Mouse (Mus musculus) R1 (cell line): ENCODE data around the gene Dpp6.

ENCODE experiments used
- DNase-seq: peaks from one replicate; pipeline ENCODE4 v3.0.0-alpha.2; 2018; ENCODE audit warnings: low read depth, low spot score

Dpp6 gene

DNA sequence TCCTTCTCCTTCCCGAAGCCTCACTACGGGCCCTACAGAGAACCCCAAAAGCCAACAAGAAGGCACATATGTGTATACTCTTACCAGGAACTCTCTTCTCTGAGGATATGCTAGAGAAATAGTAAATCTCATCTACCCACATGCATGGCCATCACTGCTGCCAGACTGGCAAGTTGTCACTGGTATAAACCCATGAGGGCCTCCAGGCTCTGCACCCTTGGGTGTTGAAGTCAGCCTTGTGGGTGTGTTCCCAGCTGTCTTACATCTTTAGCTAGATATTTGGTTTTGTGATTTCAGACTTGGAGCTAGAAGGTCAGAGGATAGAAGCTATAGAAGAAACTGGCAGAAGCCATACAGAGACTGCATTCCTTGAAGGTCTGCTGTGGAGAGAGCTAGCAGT, 842.0 kb downstream of the Dpp6 start:
- DNase-seq, result no peak

DNA sequence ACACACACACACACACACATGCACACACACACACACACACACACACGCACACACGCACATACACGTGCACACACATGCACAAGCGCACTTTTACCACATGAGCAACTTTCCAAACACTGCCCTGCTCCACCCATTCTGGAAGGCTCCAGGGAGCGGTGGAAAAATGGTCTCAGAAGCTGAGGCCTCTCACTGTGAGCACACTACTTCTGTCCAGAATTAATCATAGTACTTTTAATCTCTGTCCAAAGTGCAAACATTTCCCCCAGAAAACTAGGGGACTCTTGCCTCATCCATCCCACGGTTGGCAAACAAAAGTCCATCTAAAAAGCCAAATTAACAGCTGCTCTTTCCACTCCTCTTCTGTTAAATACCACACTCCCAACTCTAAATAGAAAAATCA, 842.8 kb downstream of the Dpp6 start:
- no peak for DNase-seq

DNA sequence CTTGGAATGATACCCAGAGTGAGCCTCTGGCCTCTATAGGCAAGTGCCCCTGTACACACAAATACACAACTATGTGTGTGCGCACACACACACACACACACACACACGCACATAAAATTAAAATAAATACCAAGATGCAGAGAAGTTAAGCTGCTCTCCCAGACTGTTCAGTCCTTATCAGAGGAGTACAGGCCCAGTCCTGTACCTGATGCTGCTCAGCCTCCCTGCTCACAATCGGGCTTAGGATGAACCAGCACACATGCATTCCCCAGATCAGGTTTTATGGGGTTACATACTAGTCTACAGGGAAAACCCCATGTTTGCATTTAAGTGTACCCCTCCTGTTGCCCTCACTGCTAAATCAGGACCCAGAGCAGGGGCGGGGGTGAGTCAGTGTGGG, 847.1 kb downstream of the Dpp6 start:
- no peak for DNase-seq

GRCm38 (mm10) chr5:27671487-27671886, 854.5 kb downstream of the Dpp6 start:
- no peak for DNase-seq

- peak; percentile 65 for DNase-seq
These were observed 860.3 kb downstream of the Dpp6 start for GRCm38 (mm10) chr5:27677247-27677666.

DNA sequence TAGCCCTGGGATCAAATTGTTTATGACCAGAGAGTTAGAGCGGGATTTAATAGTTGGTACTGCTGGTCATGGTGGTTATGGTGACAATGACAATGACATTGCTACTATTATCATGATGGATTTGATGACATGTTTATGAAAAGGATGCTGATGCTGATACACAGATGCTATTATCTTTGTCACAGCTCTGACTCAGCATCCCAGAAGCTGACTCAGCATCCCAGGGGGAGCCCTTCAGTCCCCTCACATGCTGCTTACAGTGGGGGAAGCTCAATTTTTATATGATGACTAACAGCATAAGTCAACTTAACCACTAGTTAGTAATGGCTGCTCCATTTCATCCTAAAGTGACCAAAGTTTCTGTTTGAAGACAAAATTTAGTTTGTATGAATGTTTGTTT, 862.1 kb downstream of the Dpp6 start:
- DNase-seq, result no peak

- peak; percentile 62 for DNase-seq
These were observed 863.5 kb downstream of the Dpp6 start for GRCm38 (mm10) chr5:27680476-27680875.

- no peak for DNase-seq
These were observed 868.2 kb downstream of the Dpp6 start for GRCm38 (mm10) chr5:27685162-27685561.

GRCm38 (mm10) chr5:27685923-27686322, 868.9 kb downstream of the Dpp6 start:
- peak; percentile 61 for DNase-seq

GRCm38 (mm10) chr5:27687311-27687710, 870.3 kb downstream of the Dpp6 start:
- peak; percentile 73 for DNase-seq

DNA sequence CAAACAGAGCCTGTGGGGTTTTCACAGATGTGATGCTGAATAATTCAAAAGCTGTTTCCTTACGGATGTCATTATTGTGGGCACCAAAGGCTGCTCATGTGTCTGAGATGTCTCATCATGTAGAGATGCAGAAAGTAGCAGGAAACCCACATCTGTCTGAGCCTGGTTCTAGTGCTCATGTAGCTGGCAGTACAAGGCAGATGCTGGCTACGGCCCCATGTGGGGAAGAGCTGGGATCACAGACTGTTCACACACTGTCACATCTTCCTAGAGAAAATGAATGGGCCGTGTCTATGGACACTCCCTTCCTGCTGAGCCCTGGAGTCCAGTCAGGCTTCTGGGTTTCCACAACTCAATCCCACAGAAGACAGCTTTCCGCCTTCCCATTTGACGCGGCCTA, 885.5 kb downstream of the Dpp6 start:
- no peak for DNase-seq

- DNase-seq, result no peak
These were observed 888.0 kb downstream of the Dpp6 start for GRCm38 (mm10) chr5:27705020-27705419.

DNA sequence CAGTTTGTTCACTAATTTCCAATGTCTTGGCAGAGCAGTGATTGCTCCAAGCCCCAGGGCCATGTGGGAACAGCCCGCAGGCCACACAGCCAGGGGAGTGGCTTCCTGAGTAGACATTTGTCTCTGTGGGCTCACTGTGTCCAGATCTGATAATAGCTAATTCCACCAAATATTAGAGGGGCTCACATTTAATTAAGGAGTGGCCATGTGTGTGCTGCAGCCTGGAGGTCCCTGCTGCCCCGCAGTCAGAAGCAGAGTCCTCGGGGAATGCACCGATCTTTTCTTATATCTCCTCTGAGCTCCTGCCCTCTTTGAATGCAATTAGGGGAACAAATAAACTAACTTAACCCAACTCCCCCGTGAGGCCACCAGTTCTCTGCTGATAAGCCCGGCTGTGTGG, 889.5 kb downstream of the Dpp6 start:
- no peak for DNase-seq

- no peak for DNase-seq
These were observed 890.3 kb downstream of the Dpp6 start for GRCm38 (mm10) chr5:27707283-27707682.

GRCm38 (mm10) chr5:27708209-27708608, 891.2 kb downstream of the Dpp6 start:
- peak; percentile 81 for DNase-seq

GRCm38 (mm10) chr5:27711461-27712192, 894.6 kb downstream of the Dpp6 start:
- DNase-seq, result no peak

GRCm38 (mm10) chr5:27714356-27714755, 897.4 kb downstream of the Dpp6 start:
- DNase-seq, result peak; percentile 17

- no peak for DNase-seq
These were observed 899.0 kb downstream of the Dpp6 start for GRCm38 (mm10) chr5:27716026-27716425.

- no peak for DNase-seq
These were observed 900.3 kb downstream of the Dpp6 start for GRCm38 (mm10) chr5:27717301-27717700.

DNA sequence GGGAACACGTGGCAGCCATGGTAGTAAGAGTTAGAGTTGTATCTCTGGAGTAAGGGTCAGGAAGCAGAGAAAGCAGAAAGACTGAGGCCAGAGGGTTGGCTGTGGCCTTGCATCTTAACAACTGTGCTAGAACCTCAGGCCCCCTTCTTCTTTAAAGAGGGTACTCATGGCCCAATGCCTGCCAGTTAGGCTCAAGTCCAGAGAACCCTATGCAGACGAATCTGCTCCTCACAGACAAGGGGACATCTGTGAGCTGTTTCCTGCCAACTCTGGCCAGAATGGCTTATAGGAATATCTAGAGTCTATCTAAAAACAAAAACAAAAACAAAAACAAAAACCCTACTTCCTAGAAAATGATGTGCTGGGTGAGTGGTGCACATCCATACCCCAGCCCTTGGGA, 902.3 kb downstream of the Dpp6 start:
- DNase-seq, result no peak

DNA sequence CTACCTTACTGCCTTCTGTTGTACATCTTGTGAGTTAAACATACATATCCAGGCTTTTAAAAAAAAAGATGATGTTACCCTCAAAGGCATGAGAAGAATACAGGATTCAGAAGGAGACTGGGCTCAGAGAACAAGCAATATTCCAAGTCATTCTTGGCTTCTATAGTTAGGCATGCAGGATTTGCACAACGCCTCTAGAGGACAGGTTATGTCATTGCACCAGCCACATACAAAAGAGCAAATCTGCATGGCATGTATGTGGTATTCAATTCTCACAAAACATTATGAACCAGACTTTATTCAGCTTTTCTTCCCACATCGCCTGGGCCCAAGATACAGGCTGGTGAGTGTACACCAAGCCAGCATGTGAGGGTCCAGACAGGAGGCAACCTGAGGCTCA, 907.5 kb downstream of the Dpp6 start:
- DNase-seq, result peak; percentile 25

DNA sequence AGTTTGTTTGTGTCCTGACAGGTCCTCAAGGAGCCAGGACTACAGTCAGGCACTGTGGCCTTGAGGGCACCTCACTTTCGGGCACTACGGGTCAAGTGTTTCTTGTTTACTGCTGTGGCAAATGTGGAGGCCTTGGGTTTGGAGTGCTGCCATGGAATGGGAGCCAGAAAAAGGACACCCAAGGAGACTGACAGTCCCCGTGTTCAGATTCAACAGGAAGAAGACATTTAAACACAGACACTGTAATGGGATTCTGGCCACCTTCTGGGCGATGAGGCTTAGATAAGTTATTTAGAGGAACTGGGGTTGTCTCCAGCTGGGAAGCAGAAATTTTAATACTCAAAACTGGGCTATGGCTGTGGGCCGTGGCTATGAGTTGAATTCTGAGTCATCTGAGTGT, 913.7 kb downstream of the Dpp6 start:
- no peak for DNase-seq

GRCm38 (mm10) chr5:27731392-27731791, 914.4 kb downstream of the Dpp6 start:
- no peak for DNase-seq
